Mouse (Mus musculus) adrenal gland, adult (tissue): ENCODE data around the gene Dsn1.

Experiments
- DNase-seq, 2 experiments: peaks; one replicate each; pipeline ENCODE4 v3.0.0; 2022 to 2023; ENCODE audit warnings: low spot score in 1 of 2; ENCODE audit not compliant: inconsistent age in 2 of 2

Dsn1 gene

DNA sequence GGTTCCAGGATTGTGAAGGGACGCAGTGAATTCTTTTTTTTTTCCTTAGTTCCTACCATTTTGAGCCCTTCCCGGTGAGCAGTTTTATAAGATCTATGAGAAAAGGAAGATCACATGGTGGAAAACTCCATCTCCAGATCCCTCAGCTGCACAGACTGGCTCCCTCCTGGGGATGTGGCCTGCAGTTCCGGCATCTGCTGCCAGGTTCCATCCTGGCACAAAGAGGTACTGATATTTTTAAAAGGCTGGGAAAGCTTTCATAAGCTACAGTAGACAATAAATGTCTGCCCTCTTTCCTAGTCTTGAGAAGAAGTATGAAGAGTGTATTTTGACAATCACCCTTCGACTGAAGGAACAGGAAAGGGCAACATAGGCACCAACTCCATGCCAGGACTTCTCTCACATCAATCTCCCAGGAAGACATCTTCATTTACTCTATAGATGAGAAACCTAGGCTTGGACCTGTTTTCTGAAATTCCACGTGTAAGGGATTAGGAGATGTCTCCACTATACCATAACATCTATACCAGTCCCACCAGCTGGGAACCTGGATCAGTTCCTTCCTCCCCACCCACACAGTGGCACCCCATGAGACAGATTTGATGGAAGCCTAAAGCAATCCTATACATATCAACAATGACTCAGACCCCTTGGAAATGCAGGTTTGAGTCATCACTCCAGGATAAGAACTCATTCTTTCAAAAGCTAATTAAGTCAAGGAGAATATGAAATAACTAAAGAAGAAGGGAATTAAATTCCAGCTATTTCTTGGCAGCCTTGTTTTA, 33.4 kb downstream of the Dsn1 start:
- DNase-seq: no peak

GRCm38 (mm10) chr2:156970253-156970652, 36.7 kb downstream of the Dsn1 start:
- DNase-seq: no peak

DNA sequence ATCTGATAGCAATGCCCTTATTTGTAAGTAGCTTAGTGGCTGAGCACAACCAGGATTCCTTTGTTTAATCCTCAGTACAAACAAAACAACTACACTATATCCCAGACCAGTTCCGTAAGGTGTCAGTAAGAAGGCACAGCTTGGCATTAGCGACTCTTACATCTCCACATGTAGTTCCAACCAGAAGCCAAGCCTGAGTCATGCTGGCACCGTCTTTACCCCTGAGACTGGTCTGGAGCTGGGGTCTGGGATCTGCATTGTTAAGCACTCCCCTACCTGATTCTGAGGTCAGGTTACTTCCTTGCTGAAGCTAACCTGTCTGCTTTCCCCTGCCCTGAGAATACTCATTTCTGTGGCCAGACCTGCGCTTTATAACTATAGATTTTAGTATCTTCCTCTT, 38.5 kb downstream of the Dsn1 start:
- no peak for DNase-seq

DNA sequence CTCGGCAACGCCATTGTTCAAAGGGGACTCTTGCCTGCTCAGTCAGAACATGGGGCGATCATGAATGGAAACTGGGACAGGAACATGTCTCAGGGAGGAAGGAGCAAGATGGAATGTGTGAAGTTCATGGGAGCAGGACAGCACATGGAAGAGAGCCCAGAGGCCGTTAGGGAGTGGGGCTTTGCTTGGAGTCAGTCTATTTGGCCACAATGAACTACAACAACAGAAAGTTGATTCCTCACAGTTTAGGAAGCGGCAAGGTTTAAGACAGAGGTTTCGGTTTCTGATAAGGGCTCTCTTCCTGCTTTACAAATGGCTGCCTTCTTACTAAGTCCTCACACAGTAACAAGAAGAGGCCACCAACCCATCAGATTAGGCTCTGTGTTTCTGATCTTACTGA, 39.6 kb downstream of the Dsn1 start:
- DNase-seq: no peak

DNA sequence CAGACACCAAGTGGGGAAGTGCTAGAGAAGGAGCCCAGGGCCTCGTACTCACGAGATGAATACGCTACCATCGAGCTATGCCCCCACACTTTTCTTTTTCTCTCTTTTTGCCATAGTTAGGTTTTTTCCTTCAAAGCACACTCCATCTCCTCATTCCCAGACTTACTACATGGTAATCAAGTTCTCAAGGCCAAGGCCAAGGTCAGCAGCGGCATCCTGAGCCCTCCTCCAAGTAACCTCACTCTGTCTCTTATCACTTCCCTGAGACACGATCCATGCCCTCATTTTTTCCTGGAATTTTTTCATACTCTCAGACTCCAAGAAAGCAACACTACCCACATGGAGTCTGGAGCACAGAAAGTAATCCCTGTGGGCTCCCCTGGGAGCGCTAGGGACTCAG, 43.1 kb downstream of the Dsn1 start:
- peak; percentile 36 to 63 for DNase-seq

- DNase-seq: no peak
Measured at GRCm38 (mm10) chr2:156958496-156959252, 48.3 kb downstream of the Dsn1 start.

GRCm38 (mm10) chr2:156957035-156957434, 49.9 kb downstream of the Dsn1 start:
- DNase-seq: no peak

DNA sequence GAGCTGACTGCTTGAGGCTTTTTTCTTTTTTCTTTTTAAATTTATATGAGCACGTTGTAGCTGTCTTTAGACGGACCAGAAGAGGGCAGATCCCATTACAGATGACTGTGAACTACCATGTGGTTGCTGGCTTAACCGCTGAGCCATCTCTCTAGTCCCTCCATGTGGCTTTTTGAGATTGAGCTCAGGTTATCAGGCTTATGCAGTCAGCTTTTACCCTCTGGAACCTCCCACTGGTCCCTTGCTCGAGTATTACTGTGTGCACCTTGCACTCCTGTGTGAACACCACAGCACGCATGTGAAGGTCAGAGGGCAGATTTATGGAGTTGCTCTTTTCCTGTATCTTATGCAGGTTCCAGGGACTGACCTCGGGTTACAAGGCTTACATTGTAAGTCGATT, 50.6 kb downstream of the Dsn1 start:
- no peak for DNase-seq

- DNase-seq: no peak
Measured at GRCm38 (mm10) chr2:156954463-156954862, 52.5 kb downstream of the Dsn1 start.

GRCm38 (mm10) chr2:156951301-156952094, 55.5 kb downstream of the Dsn1 start:
- DNase-seq: no peak

- no peak for DNase-seq
Measured at GRCm38 (mm10) chr2:156950816-156951215, 56.1 kb downstream of the Dsn1 start.
